Mouse (Mus musculus) lung, postnatal 0 days (tissue): ENCODE data around the gene Gm11627. TPM values are rescaled to one million over a fixed set of nuclear protein-coding genes. Genes with fewer than 3 reads are reported as not detected.

Source experiments
- ATAC-seq: fragments of 200-750 bp; cut with Nextera tagmentation; 2 replicates; pipeline ENCODE4 v1.8.0; 2017; ENCODE audit warnings: moderate library complexity
- DNase-seq: peaks from one replicate; pipeline ENCODE4 v3.0.0-alpha.2; 2016; ENCODE audit warnings: low spot score
- H3K27ac ChIP-seq: fragments of 300-500 bp; sonication (generic); 2 replicates; pipeline ENCODE4 v1.5.1; 2014; ENCODE audit warnings: antibody characterized with exemption, mild to moderate bottlenecking, low read length, mixed read lengths
- H3K27me3 ChIP-seq: fragments of 300-500 bp; sonication (generic); replicated peaks from 2 replicates; pipeline ENCODE4 v1.6.1; 2014; ENCODE audit warnings: low read length, mixed read lengths; ENCODE audit not compliant: insufficient read depth
- H3K36me3 ChIP-seq: fragments of 300-500 bp; sonication (generic); 2 replicates; pipeline ENCODE4 v1.6.1; 2014; ENCODE audit warnings: low read length, mixed read lengths; ENCODE audit not compliant: insufficient read depth
- H3K4me1 ChIP-seq: fragments of 300-500 bp; sonication (generic); 2 replicates; pipeline ENCODE4 v1.6.1; 2014; ENCODE audit warnings: antibody characterized with exemption, low read depth, low read length, mixed read lengths; ENCODE audit not compliant: insufficient read depth
- H3K4me2 ChIP-seq: fragments of 300-500 bp; sonication (generic); replicated peaks from 2 replicates; pipeline ENCODE4 v1.6.1; 2014; ENCODE audit warnings: low read depth, mild to moderate bottlenecking, low read length, moderate library complexity, mixed read lengths
- H3K4me3 ChIP-seq: fragments of 300-500 bp; sonication (generic); 2 replicates; pipeline ENCODE4 v1.5.1; 2014; ENCODE audit warnings: low read depth, low read length
- H3K9ac ChIP-seq: fragments of 300-500 bp; sonication (generic); replicated peaks from 2 replicates; pipeline ENCODE4 v1.6.1; 2014; ENCODE audit warnings: low read depth, mild to moderate bottlenecking
- H3K9me3 ChIP-seq: fragments of 300-500 bp; sonication (generic); 2 replicates; pipeline ENCODE4 v1.6.1; 2016; ENCODE audit warnings: low read length, mixed read lengths
- CTCF ChIP-seq: IDR thresholded peaks from 2 replicates; pipeline ENCODE4 v1.5.1; 2016; ENCODE audit warnings: antibody characterized with exemption, mild to moderate bottlenecking
- EP300 ChIP-seq: IDR thresholded peaks from 2 replicates; pipeline ENCODE4 v1.6.1; 2016; ENCODE audit warnings: antibody characterized with exemption, mild to moderate bottlenecking, control low read depth
- WGBS: fragments of 180-500 bp; shearing (Covaris S2); extraction: QIAGEN DNeasy Blood & Tissue Kit; methylation state at CpG from one replicate; pipeline ENCODE4 v1.1.7; 2014; 5-methylcytosine and 5-hydroxymethylcytosine counted together
- polyA plus RNA-seq: library from polyadenylated mRNA; unstranded; fragments of >200 nt; fragmentation: Nextera tagmentation; extraction: Ambion mirVana; gene quantifications from 2 replicates; pipeline ENCODE4 v1.2.1, GENCODE M21; 2015

Gm11627 gene
- polyA plus RNA-seq, 1 experiment from 2014 or later = 8.0 TPM

DNA sequence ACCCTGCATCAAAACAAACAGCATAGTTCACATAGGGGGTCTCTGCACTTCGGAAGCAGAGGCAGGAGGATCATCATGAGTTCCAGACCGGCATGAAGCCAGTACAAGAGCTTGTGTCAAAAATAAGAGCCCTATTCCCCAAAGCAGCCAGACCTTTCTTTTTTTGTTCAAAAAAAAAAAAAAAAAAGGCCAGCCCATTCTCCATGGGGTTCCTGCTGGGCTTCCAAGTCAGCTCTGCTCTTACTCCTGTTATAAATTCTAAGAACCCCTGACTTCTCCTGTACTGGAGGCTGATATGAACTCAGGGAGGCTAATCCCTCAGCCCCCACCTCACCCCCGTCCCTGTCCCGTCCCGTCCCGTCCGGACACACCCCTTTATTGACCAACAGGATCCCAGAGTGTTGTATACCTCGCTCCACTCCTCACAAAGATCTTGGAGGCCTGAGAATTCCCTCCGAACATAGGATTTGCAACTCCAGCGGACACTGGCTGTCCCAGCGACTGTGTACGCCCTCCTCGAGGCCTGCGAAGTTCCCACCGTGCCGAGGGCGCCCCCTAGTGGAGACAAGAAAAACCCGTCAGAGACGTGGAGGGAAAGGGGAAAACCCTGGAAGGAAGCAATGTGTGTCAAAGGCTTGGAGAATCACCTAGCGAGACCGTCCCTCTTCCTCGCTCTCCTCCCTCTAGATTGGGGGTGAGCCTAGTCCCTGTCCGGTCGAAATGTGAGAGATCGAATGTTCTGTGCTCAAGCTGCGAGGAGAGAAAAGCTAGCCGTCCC is 731 bp downstream of the Gm11627 start:
- Histone ChIP-seq H3K27ac (peak overlapping the region; percentile 91), H3K9ac (peak overlapping the region; percentile 43), H3K4me1 (peaks cover 15% of the 10 kb centered on the region; the same call in 1 of the 2 replicates), H3K4me2 (peak overlapping the region; percentile 60), H3K36me3 (no peaks in the 10 kb centered on the region), H3K27me3 (no peaks in the 10 kb centered on the region), H3K4me3 (peak overlapping the region; percentile 35), H3K9me3 (no peaks in the 10 kb centered on the region)
- WGBS = 5% methylated on average over 27 of the region's 27 CpGs
- ATAC-seq (peak; percentile 79), DNase-seq (peak; percentile 94)
- TF ChIP-seq EP300 (no peak), CTCF (peak; percentile 99)

DNA sequence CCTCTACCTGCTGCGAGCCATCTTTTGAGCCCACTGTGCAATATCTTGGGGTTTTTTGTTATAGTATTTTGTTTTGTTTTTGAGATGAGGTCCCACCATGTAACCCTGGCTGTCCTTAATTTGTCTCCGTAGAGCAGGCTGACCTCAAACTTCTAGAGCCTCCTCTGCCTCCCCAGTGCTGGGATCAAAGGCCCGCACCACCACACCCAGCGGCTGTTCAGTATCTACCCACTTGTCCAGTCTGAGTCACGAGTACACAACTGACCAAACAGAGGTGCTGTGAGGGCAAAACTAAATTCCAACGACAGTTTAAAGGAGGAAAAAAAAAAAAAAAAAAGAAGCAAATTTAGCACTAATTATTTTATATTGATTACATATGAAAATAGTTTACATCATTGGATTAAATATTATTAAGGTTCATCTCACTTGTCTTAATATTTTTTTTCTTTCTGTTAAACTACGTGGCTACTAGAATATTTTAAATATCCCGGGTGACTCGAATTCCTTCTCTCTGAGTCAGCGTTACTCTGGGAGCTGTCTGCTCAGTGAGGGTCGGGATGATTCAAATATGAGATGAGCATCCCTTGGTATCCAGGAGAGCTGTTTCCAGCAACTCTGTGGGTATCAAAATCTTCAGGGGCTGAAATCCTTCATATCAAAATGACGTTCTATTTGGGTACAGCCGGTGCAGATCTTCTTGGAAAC is 3.1 kb downstream of the Gm11627 start:
- no peaks in the 10 kb centered on the region for H3K9me3 ChIP-seq
- no peak overlapping the region for H3K9ac ChIP-seq
- H3K4me3 ChIP-seq = no peak overlapping the region
- TF ChIP-seq CTCF (no peak), EP300 (no peak)
- H3K36me3 ChIP-seq = no peaks in the 10 kb centered on the region
- ATAC-seq = peak; percentile 34; the same call in 1 of the 2 replicates
- peak; percentile 57 for DNase-seq
- H3K27ac ChIP-seq = no peak overlapping the region
- H3K4me2 ChIP-seq = no peak overlapping the region
- 0 out of 2 replicates have a peak, but pooled peaks cover 4% of the 10 kb centered on the region for H3K4me1 ChIP-seq
- H3K27me3 ChIP-seq = no peaks in the 10 kb centered on the region
- WGBS = 41% methylated on average over 13 of the region's 13 CpGs

DNA sequence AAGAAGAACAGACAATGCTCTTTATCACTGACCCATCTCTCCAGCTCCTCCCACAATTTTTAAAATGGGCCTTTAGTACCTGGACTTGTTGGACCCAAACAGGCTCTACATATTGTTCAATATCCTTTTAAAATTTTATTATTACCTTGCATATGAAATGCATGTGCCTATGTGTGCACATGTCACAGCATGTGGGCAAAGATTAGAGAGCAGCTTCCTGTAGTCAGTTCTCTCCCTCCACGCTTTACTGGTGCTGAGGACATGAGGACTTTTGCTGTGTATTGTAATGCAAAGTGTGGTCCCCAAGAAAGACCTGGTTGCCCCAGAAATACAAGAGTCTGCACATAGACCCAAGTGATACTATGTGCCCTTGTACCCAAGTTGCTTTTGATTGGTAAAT is 4.2 kb downstream of the Gm11627 start:
- H3K27me3 ChIP-seq = no peaks in the 10 kb centered on the region
- no peak for TF ChIP-seq CTCF
- no peak for TF ChIP-seq EP300
- H3K9ac ChIP-seq = no peak overlapping the region
- H3K27ac ChIP-seq = no peak overlapping the region
- DNase-seq (no peak), ATAC-seq (no peak)
- WGBS = 81% methylated on average over 1 of the region's 1 CpGs
- H3K4me1 ChIP-seq = 0 out of 2 replicates have a peak, but pooled peaks cover 4% of the 10 kb centered on the region
- H3K36me3 ChIP-seq = no peaks in the 10 kb centered on the region
- H3K9me3 ChIP-seq = no peaks in the 10 kb centered on the region
- H3K4me2 ChIP-seq = no peak overlapping the region
- no peak overlapping the region for H3K4me3 ChIP-seq

DNA sequence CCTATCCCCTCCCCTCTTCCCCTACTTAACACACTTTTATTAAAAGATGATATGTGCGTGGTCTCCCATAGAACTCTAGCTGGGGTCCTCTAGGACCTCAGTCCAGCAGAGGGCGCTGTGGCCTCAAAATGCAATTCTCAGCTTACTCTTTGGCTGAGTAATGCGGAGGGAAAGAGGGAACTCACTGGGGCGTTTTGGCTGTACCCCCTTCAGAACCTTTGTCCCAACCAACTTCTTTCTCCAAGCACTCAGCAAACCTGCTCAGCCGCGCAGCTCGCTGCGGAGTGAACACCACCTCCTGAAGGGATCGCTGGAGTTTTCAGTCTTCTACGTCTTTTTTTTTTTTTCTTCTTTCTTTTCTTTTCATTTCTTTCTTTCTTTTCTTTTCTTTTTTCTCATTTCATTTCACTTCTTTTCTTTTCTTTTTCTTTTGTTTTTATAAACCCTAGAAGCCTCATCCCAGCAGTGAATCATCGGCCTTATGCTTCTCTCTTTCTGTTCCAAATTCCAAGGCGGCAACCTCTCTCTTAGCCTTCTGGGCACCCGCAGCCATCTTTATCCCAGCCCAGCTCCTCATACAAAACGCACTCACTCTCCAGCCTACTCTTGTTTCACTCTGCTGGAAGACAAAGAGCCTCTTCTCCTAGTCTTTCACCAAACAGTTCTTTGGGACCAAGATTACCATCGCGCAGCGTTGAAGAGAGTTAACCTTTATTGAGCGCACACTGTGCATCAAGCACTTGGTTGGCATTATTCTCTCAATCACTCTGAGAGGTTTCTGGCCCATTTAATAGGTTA is 6.2 kb downstream of the Gm11627 start:
- TF ChIP-seq EP300 (no peak), CTCF (peak; percentile 90)
- WGBS = 12% methylated on average over 18 of the region's 18 CpGs
- Histone ChIP-seq H3K4me1 (no peaks in the 10 kb centered on the region), H3K9ac (peak overlapping the region; percentile 29; the same call in 1 of the 2 replicates), H3K4me2 (peak overlapping the region; percentile 73), H3K27me3 (no peaks in the 10 kb centered on the region), H3K27ac (no peak overlapping the region), H3K4me3 (peak overlapping the region; percentile 51), H3K9me3 (no peaks in the 10 kb centered on the region), H3K36me3 (no peaks in the 10 kb centered on the region)
- DNase-seq (peak; percentile 91), ATAC-seq (peak; percentile 80)

DNA sequence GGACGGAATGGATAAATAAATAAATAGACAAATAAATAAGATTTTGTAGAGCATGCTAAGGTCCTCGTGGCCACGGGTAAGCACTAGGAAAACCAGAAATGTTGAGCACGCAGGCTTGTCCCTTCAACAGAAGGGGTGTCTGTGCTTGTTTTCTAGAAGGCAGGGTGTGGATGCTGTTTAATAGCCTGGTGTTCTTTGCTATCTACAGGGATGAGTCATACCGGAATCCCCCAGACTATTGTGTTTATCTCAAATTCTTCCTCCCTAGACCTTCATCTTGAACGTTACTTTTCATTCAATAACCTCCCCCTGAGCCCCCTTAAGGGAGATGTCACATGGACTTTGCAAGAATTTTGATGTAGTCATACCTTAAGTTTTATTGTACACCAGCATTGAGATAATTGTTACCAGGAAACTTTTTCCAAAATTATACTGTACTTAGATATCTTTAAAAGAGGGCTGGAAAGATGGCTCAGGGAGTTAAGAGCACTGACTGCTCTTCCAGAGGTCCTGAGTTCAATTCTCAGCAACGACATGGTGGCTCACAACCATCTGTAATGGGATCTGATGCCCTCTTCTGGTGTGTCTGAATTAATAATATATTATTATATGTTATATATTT is 10.4 kb downstream of the Gm11627 start:
- DNase-seq (no peak), ATAC-seq (no peak)
- H3K36me3 ChIP-seq = no peaks in the 10 kb centered on the region
- no peak for TF ChIP-seq EP300
- TF ChIP-seq CTCF = no peak
- H3K9ac ChIP-seq = no peak overlapping the region
- no peaks in the 10 kb centered on the region for H3K9me3 ChIP-seq
- no peak overlapping the region for H3K4me3 ChIP-seq
- H3K27me3 ChIP-seq = no peaks in the 10 kb centered on the region
- 62% methylated on average over 7 of the region's 7 CpGs for WGBS
- no peak overlapping the region for H3K27ac ChIP-seq
- H3K4me2 ChIP-seq = no peak overlapping the region
- no peaks in the 10 kb centered on the region for H3K4me1 ChIP-seq
